Mouse (Mus musculus): ENCODE data around the gene Bcl2l15.

Bcl2l15 gene

GRCm38 (mm10) chr3:103868008-103868407 is 35.6 kb downstream of the Bcl2l15 start:
- DNase-seq (ENCODE audit: low spot score), result no peak

- DNase-seq (ENCODE audit: low spot score), result no peak
Observed at GRCm38 (mm10) chr3:103872663-103873098, 40.3 kb downstream of the Bcl2l15 start.

- DNase-seq (ENCODE audit: low spot score), result no peak
Observed at GRCm38 (mm10) chr3:103874329-103874728, 41.9 kb downstream of the Bcl2l15 start.

GRCm38 (mm10) chr3:103885946-103886345 is 53.5 kb downstream of the Bcl2l15 start:
- DNase-seq (ENCODE audit: low spot score), result no peak

- peak; percentile 14 for DNase-seq (ENCODE audit: low spot score)
Observed at GRCm38 (mm10) chr3:103887581-103887980, 55.2 kb downstream of the Bcl2l15 start.

- DNase-seq (ENCODE audit: low spot score), result no peak
Observed at GRCm38 (mm10) chr3:103893374-103893773, 61.0 kb downstream of the Bcl2l15 start.

Measured in urinary bladder, postnatal 25 days (tissue).